Mouse (Mus musculus): Measurements from ENCODE around the gene Cipc.

Cipc gene

GRCm38 (mm10) chr12:86960138-86960537, 13.3 kb downstream of the Cipc start:
- DNase-seq (ENCODE audit: low read depth, low spot score) = no peak

GRCm38 (mm10) chr12:86960791-86961335, 14.0 kb downstream of the Cipc start:
- DNase-seq (ENCODE audit: low read depth, low spot score) = no peak

DNA sequence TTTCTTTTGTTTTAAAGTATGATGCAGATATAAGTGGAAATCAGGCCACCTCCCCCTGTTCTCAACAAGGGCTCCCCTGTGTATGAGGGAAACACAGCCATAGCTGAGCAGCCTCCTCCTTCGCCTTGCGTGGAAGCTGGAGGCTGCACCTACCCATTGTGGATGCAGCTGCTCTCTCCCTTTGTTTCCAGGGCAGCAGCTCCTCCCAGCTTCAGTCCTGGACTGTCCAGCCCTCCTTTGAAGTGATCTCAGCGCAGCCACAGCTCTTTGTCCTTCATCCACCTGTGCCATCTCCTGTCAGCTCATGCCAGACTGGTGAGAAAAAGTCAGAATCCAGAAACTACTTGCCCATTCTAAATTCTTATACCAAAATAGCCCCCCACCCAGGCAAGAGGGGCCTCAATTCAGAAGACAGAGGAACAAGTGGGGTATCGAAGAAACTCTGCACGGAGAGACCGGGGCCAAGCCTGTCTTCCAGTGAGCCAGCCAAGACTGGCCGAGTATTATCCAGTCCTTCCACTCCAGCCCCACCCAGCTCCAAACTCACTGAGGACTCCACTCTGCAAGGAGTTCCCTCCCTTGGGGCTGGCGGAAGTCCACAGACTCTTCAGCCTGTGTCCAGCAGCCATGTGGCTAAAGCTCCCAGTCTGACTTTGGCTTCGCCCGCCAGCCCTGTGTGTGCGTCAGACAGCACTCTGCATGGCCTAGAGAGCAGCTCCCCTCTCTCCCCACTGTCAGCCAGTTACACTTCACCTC, 14.9 kb downstream of the Cipc start:
- no peak for DNase-seq (ENCODE audit: low read depth, low spot score)

- DNase-seq (ENCODE audit: low read depth, low spot score) = no peak
These were observed 17.6 kb downstream of the Cipc start for GRCm38 (mm10) chr12:86964278-86965057.

DNA sequence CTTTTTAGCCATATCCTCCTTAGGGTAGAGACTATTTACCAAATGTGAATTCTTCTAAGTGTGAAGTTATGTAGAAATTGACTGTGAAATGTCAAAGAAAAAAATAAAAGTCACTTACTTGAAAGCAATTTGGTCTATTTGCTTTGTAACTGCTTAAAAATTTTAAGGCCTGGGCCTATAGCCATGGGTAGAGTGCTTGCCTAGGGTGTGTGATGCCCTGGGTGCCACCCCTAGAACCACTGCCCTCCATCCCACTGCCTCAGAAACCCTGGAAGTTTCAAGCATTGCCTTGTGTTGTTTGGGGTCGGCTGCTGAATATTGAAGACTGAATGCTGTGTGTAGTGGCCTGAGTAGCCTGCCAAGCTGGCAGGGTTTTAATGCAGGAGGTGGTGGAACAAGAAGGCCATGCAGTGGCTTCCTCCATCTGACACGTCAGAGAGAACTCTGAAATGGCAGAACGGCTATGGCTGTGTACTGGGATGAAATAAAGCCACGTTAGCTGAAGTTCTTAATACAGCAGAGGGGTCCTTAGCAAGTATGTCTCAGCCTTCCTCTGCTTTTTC, 18.5 kb downstream of the Cipc start:
- DNase-seq (ENCODE audit: low read depth, low spot score) = no peak

DNA sequence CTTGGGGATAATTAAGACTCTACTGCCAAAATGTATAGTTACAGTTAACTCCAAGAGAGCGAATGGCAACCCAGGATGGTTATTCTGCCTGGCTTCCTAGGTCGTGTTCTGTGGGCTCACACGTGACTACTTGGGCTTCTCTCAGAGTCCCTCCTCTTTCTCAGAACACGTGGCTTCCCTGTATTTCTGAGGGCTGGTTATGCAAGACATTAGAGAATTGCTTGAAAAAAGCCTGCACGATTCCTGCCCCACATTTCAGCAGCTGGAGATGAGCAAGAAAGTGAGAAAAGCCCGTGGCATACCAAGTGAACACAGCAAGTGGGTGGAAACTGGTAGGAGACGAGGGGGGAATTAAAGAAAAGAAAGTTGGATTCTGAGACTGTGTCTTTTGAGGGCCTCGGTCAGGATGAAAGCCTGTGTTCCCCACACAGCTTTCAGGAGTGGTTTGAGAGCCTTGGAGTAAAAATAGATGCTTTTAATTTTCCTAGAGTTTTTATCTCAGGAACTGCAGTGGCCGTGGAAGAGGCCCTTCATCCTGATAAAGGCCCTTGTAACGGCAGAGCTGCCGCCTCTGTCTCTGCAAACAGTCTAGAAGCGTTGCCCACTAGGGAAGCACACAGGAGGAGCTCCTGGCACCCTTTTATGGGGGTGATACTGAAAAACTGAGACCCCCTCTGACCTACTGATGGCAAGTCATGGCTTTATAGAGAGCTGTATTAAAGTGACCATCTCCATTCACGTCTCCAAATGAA, 21.8 kb downstream of the Cipc start:
- no peak for DNase-seq (ENCODE audit: low read depth, low spot score)

GRCm38 (mm10) chr12:86969220-86969601, 22.4 kb downstream of the Cipc start:
- DNase-seq (ENCODE audit: low read depth, low spot score) = no peak

DNA sequence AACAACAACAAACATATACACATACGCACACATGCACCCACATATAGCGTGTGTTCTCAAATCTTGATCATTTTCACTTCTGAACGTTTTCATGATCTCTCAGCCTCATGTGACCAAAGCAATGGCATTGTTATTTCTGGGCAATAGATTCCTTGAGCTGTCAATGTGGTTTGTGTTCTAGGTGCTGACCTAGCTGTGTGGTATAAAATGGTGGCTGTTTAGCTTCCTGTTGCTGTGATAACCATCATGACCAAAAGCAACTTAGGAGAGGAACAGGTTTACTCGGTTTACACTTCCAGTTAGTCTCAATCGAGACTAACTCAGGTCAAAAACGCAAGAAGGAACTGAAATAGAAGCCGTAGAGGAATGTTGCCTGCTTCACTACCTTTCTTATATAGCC, 24.2 kb downstream of the Cipc start:
- DNase-seq (ENCODE audit: low read depth, low spot score) = no peak

GRCm38 (mm10) chr12:86973216-86973615, 26.4 kb downstream of the Cipc start:
- DNase-seq (ENCODE audit: low read depth, low spot score) = no peak

DNA sequence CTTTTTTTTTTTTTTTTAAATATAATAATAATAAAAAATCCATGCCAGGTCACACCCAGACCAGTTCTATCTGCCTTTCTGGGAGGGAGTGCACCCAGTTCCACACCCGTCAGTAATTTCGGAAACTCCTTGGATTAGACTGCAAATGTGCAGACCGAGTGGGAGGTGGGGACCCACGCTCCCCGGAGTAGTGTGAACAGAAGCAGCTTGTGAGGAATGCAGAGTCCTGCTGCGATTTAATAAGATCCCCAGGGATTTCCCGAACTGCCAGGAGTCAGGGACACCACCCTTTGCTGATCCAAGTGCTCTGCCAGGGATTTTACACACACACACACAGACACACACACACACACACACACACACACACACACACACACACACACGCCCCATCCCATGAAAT, 26.9 kb downstream of the Cipc start:
- DNase-seq (ENCODE audit: low read depth, low spot score) = no peak

DNA sequence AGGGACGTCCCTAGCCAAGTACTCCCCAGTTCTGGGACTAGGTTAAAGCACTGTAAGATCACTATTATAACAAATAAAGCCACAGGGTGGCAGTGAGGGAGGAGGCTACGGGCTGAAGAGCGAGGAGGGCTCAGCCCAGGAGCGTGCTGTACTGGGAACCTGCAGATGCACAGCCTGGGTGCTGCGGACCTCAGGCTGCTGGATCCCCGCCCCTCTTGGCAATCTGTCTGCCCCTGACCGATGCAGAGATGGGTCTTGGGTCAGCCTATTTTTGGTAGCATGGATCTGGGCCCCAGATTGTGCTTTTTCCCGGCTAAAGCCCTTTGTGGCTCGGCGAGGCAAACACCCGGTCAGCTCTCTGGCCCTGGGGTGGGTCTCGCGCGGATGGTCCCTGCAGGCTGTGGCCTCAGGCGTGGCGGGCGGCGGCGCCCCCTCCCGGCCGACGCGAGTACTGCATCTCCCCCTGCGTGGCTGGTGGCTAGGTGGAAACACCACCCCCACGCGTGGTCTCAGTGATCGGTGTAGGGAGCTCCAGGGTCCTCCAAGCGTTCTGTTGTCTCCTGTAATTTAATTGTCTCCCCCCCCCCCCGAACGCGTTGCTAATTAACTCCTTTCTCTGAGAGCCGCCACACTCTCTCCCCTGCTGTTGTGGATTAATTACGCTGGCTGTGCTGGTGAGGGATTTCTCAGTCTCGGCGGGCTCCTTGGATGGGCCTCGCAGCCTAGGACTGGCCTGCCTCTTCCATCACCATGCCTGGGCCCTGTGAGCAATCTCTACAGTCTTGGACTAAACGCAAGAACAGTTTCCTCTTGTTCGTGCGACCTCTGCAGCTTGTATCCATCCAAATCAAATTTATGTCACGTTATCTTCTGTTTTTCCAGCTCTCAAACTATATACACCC, 27.8 kb downstream of the Cipc start:
- DNase-seq (ENCODE audit: low read depth, low spot score) = no peak

DNA sequence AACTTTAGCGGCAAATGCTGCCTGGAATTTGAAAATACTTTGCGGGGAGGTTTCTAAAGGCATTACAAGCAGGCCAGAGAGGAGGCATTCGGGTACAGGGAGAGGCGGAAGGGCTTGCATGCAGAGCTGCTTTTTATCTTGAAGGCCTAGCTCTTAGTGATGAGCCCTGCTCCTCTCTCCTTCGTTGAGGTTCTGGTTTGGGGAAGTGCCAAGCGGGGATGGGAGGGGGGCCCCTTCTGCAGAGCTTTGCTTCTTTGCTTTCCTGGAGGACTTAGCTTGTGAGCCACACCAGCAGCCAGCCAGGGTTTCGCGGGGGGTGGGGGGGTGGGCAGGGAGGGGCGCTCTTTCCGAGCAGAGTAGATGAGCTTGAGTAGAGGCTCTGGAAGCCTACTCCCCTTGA, 28.9 kb downstream of the Cipc start:
- DNase-seq (ENCODE audit: low read depth, low spot score) = no peak

GRCm38 (mm10) chr12:86976511-86977168, 29.8 kb downstream of the Cipc start:
- no peak for DNase-seq (ENCODE audit: low read depth, low spot score)

- DNase-seq (ENCODE audit: low read depth, low spot score) = no peak
These were observed 31.0 kb downstream of the Cipc start for GRCm38 (mm10) chr12:86977833-86978232.

- no peak for DNase-seq (ENCODE audit: low read depth, low spot score)
These were observed 34.3 kb downstream of the Cipc start for GRCm38 (mm10) chr12:86981180-86981579.

DNA sequence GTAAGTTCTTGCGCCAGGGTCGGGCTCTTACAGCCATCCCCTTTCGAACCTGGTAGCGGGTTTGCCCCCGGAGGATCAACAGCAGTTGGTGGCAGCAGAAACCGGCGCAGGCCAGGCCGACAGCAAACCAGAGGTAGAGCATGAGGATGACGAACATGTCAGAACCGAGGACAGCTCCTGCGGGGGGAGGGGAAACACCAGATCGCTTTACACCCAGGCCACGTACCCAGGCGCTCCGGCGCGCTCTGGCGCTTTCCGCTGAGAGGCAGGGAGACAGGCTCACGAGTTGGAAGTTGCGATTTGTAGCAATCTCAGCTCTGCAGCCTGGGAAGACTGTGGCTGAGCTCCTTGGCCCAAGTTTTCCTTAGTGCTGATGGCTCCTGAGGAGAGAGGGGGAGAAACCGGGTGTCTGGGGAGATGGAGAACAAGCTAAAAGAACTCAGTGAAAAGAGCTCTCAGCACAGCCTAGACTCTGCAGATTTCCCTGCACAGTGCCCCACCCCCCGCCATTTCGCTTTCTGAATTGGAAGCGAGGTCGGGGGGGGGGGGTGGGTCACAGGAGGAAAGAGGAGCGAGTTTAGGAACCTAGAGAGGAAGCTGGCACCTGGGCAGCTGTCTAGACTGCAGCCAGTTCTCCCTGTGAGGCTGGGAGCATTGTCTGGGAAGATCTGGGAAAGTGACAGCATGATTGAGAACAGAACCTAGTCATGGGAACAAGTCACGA, 36.8 kb downstream of the Cipc start:
- DNase-seq (ENCODE audit: low read depth, low spot score) = no peak

DNA sequence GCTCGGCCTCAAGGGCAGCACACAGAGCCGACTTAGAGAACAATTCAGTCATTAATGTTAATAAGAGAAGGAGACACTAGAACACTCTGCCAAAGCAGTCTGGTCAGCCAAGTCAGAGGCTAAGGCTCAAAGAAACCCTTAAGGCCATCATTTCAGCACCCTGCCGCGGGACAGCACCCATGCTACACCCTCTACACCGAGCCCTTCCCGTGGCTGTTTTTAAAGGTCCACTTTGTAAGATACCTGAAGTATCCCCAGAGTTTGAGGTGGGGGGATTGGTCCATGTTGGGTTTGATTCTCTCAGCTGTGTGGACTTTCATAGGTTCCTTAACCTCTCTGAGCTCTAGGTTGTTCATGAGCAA, 37.3 kb downstream of the Cipc start:
- DNase-seq (ENCODE audit: low read depth, low spot score) = no peak

GRCm38 (mm10) chr12:86986562-86986961, 39.7 kb downstream of the Cipc start:
- DNase-seq (ENCODE audit: low read depth, low spot score) = no peak

- DNase-seq (ENCODE audit: low read depth, low spot score) = no peak
These were observed 41.4 kb downstream of the Cipc start for GRCm38 (mm10) chr12:86988227-86988626.

- DNase-seq (ENCODE audit: low read depth, low spot score) = no peak
These were observed 42.5 kb downstream of the Cipc start for GRCm38 (mm10) chr12:86989378-86989777.

All from c-Kit-negative CD71-positive TER-119-positive erythroid progenitor cells, embryonic 14.5 days (primary cell).